Mouse (Mus musculus): ENCODE data around the gene H2al1c. TPM values are rescaled to one million over a fixed set of nuclear protein-coding genes. Genes with fewer than 3 reads are reported as not detected.

H2al1c gene
- total RNA-seq, 2 experiments from 2014 or later = not detected

Other genes starting within 250 kb of the H2al1c start
- gene H2al1a, start 6.4 kb upstream of the H2al1c start, total RNA-seq (2021) = not detected
- gene H2al1b, start 3.2 kb upstream of the H2al1c start, total RNA-seq (2021) = not detected
- gene H2al1d, start 3.2 kb downstream of the H2al1c start, total RNA-seq (2021) = not detected
- not detected for gene H2al1e, start 6.3 kb downstream of the H2al1c start, total RNA-seq (2021)
- gene H2al1f, start 9.5 kb downstream of the H2al1c start, total RNA-seq (2021) = not detected
- gene H2al1g, start 12.6 kb downstream of the H2al1c start, total RNA-seq (2021) = not detected
- not detected for gene H2al1h, start 15.8 kb downstream of the H2al1c start, total RNA-seq (2021)
- not detected for gene H2al1i, start 19.0 kb downstream of the H2al1c start, total RNA-seq (2021)
- gene H2al1j, start 22.2 kb downstream of the H2al1c start, total RNA-seq (2021) = not detected